Mouse (Mus musculus) thymus, postnatal 0 days (tissue): ENCODE results near the gene Oaz1. TPM values are rescaled to one million over a fixed set of nuclear protein-coding genes. Genes with fewer than 3 reads are reported as not detected.

Experiments
- DNase-seq: peaks from one replicate; pipeline ENCODE4 v3.0.0-alpha.2; 2015; ENCODE audit warnings: low spot score
- polyA plus RNA-seq: library from polyadenylated mRNA; unstranded; fragments of >200 nt; fragmentation: Nextera tagmentation; extraction: Ambion mirVana; gene quantifications from 2 replicates; pipeline ENCODE4 v1.2.1, GENCODE M21; 2015

The Oaz1 gene
- 2,037 and 2,048 TPM in 2 replicates for polyA plus RNA-seq

DNA sequence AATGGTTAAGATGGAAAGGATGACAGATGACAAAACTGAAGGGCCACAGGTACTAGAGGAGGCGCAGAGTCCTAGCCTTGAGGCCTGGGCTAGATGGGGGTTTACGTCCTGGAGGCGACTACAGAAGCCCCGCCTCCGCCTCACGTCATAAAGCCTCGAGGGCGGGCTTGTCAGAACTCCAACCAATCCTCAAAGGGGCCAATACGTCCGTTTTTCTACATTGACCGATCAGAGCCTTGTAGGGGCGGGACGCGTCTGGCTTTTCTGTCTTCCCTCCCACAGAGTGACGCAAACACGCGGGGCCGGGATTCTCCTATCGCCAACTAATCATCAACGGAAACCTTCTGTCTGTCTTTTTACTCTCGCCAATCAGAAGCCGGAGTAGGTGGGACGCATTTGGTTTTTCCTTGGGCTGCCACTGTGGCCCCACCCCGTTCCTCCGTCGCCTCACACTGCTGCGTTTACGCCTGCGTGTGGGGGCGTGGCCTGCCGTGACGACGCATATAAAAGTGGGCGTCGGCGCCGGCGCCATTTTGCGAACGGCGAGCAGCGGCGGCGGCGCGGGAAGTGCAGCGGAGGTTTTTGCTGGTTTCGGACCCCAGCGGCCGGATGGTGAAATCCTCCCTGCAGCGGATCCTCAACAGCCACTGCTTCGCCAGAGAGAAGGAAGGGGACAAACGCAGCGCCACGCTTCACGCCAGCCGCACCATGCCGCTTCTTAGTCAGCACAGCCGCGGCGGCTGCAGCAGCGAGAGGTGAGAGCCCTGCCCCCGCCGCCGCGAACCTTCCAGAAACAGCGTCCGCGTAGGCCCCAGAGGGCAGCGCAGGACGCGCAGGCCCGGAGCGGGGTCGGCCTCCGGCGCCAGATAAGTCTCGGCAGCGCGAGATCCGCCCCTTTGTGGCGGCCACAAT lies at the start of gene Oaz1:
Gene Oaz1, plus strand, starts transcription at position 506 of the 912 bp plus-strand sequence.
- DNase-seq = peak; percentile 99

DNA sequence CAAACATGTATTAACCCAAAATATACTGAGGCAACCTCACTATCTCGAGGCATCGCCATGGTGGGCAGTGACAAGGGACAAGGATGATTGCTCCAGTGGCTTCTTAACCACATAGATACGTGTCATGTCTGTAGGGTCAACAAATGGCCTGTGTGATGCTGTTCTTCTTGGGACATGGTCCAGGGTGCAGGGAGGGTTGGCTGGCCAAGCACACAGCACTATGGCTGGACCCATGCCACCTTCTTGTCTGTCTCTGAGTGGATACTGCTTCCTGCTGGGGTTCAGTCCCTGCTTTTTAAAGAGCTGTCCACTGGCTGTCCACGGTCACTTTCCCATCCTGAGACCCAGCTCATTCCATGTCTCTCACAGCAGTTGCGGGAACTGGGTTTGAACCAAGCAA lies 49.3 kb upstream of the Oaz1 start:
- DNase-seq = no peak

GRCm38 (mm10) chr10:80779565-80779964 lies 46.9 kb upstream of the Oaz1 start:
- no peak for DNase-seq

- no peak for DNase-seq
Observed at GRCm38 (mm10) chr10:80784302-80784701, 42.2 kb upstream of the Oaz1 start.

GRCm38 (mm10) chr10:80784871-80785270 lies 41.6 kb upstream of the Oaz1 start:
- DNase-seq = no peak

- DNase-seq = no peak
Observed at GRCm38 (mm10) chr10:80785963-80786362, 40.5 kb upstream of the Oaz1 start.

GRCm38 (mm10) chr10:80787517-80787916 lies 38.9 kb upstream of the Oaz1 start:
- DNase-seq = no peak

DNA sequence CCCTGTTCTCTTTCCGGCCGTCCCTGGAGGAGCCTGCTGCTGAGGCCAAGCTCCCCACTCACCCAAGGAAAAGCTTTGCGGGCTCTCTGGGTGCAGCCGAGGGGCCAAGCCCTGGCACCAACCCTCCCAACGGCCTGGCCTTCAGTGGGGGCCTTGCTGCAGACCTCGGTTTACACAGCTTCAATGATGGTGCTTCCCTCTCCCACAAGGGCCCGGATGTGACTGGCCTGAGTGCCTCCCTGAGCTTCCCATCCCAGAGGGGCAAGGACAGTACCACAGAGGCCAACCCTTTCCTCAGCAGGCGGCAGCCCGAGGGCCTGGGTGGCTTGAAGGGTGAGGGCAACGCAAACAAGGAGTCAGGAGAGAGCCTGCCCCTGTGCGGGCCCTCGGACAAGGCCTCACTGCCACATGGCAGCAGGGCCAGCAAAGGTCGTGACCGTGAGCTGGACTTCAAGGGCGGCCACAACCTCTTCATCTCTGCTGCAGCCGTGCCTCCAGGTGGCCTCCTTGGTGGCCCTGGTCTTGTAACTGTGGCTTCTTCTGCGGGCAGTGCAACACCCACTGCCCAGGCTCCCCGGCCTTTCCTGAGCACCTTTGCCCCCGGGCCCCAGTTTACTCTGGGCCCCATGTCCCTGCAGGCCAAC lies 35.6 kb upstream of the Oaz1 start:
- no peak for DNase-seq

DNA sequence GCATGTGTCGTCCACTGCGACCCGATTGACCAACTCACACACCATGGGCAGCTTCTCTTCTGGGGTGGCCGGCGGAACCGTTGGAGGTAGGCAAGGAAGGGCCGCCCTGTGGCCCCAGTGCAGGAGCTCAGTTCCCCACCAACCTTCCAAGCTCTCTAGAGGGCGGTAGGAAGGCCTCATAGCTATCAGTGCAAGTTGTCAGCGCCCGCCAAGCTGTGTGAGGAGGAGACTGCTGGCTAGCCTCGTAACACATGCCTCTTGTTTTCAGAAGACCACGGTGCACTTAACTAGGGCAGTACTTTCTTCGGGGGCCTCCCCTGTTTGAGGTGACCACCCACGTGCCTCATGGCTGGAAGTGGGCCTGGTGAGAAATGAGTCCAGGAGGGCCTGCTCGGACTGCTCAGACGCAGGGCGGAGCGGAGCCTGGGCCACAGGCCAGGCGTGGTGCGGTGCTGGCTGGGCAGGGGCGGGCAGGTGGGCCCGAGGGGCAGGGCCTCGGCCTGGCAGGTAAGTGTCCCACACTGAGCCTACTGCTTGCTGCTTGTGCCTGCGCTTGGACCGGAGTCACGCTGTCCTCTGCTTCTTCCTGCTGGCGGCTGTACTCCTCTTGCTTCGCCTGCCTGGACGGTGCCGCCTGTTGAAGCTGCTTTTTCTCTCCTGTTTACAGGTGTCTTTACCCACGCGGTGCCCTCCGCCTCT lies 34.8 kb upstream of the Oaz1 start:
- no peak for DNase-seq

GRCm38 (mm10) chr10:80792175-80793032 lies 34.1 kb upstream of the Oaz1 start:
- peak; percentile 68 for DNase-seq

GRCm38 (mm10) chr10:80793033-80793784 lies 33.2 kb upstream of the Oaz1 start:
- DNase-seq = no peak

DNA sequence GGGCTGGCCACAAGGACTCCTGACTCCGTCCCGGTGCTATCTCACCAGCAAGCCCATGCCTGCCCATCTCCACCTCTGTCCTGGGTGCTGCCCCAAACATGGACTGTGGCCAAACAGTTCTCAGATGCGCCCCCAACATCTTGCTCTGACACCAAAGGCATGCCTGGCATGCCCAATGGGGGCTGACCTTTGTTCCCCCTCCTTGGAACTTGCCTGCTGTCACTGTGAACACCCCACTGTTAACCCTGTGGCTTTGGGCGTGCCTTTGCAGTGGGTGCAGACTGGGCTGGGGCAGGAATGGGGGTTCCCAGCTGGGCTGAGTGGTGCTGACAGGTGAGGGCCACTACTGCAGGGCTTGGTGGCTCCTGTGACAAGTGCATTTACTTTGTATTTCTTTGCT lies 32.7 kb upstream of the Oaz1 start:
- DNase-seq = no peak

- DNase-seq = no peak
Observed at GRCm38 (mm10) chr10:80794750-80795149, 31.7 kb upstream of the Oaz1 start.

- DNase-seq = no peak
Observed at GRCm38 (mm10) chr10:80796307-80796848, 30.1 kb upstream of the Oaz1 start.

DNA sequence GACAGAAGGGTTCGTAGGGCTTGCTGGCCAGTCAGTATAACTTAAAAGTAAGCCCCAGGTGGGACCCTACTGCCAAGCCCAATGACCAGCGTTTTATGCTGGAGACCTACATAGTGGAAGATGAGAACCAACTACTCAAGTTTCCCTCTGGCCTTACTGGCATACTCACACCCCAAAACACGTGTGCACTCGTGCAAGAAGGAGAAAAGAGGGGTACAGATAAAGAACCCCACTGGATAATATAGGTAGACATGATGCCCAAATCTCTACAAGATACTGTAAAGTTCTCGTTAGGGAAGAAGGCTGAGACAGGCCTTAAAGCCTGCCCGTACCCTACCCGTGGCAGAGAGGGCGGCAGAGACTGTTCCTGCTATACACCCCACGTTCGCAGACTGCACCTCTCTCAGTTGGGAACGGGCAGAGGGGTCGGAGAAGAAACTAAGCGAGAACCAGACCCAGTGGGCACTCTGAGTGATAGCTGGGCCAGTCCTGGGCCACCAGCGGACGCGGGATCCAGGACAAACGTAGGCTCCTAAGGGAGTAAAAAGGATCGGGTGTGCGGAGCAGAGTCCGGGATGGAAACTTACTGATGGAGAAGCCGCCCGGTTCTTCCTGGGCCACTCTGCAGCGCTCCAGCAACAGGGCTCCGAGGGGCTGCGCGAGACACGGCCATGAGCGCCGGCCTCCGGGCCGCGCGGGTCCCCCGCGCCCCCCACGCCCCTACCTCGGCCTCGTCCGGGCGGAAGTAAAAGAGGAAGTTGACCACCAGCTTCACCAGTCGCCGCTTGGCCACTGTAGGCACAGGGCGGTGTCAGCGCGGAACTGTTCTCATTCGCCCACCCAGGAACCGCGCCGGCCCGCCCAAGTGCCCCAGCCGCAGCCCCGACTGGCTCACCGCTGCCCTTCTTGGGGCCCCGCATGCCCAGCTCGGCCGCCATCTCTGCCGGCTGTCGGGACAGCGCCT lies 29.0 kb upstream of the Oaz1 start:
- no peak for DNase-seq

DNA sequence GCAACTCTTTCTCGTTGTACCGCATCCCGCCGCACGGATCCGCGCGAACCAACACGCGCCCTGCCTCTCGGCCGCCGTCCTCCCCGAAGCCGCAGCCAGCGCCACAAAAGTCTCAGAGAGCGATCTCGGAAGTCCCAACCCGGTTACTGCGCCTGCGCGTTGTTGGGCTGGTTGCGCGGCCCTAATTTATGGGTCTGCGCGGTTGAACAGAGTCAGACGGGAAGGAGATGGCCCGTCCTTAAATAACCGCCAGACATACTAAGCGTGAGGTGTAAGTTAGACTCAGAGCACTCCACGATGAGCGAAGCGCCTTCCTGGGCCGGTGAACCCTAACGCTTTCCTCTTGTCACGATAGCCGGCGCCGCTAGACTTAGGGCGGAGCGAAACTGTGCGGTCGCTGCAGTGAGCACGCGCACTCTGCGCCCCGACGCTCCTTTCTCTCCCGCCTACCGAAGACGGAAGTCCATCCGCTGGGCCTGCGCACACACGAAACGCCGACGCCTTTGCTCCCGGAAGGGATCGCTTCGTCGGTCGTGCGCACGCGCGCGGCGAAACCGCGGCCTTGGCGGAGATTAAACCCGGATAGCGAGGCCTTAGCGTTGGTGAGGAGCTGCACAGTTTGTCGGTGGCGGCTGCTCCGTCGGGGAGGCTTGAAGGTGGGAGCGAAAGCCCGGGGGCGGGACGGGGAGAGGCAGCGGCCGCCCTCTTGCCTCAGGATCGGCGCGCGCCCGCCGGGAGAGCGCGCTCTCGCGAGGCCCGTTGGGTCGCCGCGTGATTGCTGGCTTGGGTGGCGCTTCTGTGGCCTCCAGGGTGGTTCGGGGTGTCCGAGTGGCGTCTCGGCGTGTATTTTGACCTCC lies 28.1 kb upstream of the Oaz1 start, which contains the start of the genes Sf3a2 and Plekhj1:
Gene Sf3a2, plus strand, starts transcription at position 49 of the 857 bp plus-strand sequence.
Gene Plekhj1, minus strand, starts transcription at position 477 of the 857 bp plus-strand sequence.
- peak; percentile 98 for DNase-seq

- no peak for DNase-seq
Observed at GRCm38 (mm10) chr10:80799070-80799566, 27.3 kb upstream of the Oaz1 start.
